Mouse (Mus musculus): Measurements from ENCODE around the gene Zfp689.

GRCm38 (mm10) chr7:127498407-127498806, 49.4 kb upstream of the Zfp689 start:
- TF ChIP-seq POLR2A (IDR thresholded peaks at IDR 0.05; ENCODE audit: extremely low read depth, insufficient read depth, low read length): no peak
- TF ChIP-seq CTCF (IDR thresholded peaks at IDR 0.05; ENCODE audit: low read depth, low read length): peak; percentile 49

Measured in liver, adult 2 months (tissue).